Mouse (Mus musculus): ENCODE measurements around the gene 4921536K21Rik. TPM values are rescaled to one million over a fixed set of nuclear protein-coding genes. Genes with fewer than 3 reads are reported as not detected.

Gene 4921536K21Rik
- polyA plus RNA-seq (2017; shearing (Covaris generic)) = not detected

GRCm38 (mm10) chr11:3894406-3895281 is at the start of gene 4921536K21Rik, which contains the start of gene Dusp18:
Gene 4921536K21Rik, minus strand, starts transcription at chr11:3895098.
Gene Dusp18, plus strand, starts transcription at chr11:3895240.

GRCm38 (mm10) chr11:3931511-3932211 is 36.8 kb upstream of the 4921536K21Rik start, which contains the start of gene Tcn2:
Gene Tcn2, minus strand, starts transcription at chr11:3932159.

GRCm38 (mm10) chr11:3914109-3914840 is 19.4 kb upstream of the 4921536K21Rik start, which contains the start of gene Slc35e4:
Gene Slc35e4, minus strand, starts transcription at chr11:3914664.

GRCm38 (mm10) chr11:3863454-3864112 is 31.3 kb downstream of the 4921536K21Rik start, which contains the start of gene Osbp2:
Gene Osbp2, minus strand, starts transcription at chr11:3863903.

Other genes starting within 250 kb of the 4921536K21Rik start
- 10 to 100 TPM; 18.3 to 19.7 TPM for gene Morc2a, start 245.9 kb downstream of the 4921536K21Rik start, polyA plus RNA-seq (2017; shearing (Covaris generic))
- under 1 TPM; 0.19 to 0.39 TPM for gene Osbp2, start 31.2 kb downstream of the 4921536K21Rik start, polyA plus RNA-seq (2017; shearing (Covaris generic))
- under 1 TPM in 1 of 2 experiments, not detected in 1; 0.23 TPM for gene Dusp18, start 142 bp upstream of the 4921536K21Rik start, polyA plus RNA-seq (2017; shearing (Covaris generic))
- 1 to 10 TPM in 1 of 2 experiments, under 1 TPM in 1; 0.93 to 1.2 TPM for gene Slc35e4, start 19.6 kb upstream of the 4921536K21Rik start, polyA plus RNA-seq (2017; shearing (Covaris generic))
- 10 to 100 TPM; 13.6 to 34.9 TPM for gene Tcn2, start 37.1 kb upstream of the 4921536K21Rik start, polyA plus RNA-seq (2017; shearing (Covaris generic))
- 10 to 100 TPM; 65.1 to 85.9 TPM for gene Pes1, start 68.9 kb upstream of the 4921536K21Rik start, polyA plus RNA-seq (2017; shearing (Covaris generic))
- under 1 TPM in 1 of 2 experiments, not detected in 1; 0.16 TPM for gene 4930556J24Rik, start 81.7 kb upstream of the 4921536K21Rik start, polyA plus RNA-seq (2017; shearing (Covaris generic))
- gene Gal3st1, start 88.5 kb upstream of the 4921536K21Rik start, polyA plus RNA-seq (2017; shearing (Covaris generic)) = under 1 TPM in 1 of 2 experiments, not detected in 1; 0.36 TPM
- gene Sec14l4, start 136.4 kb upstream of the 4921536K21Rik start, polyA plus RNA-seq (2017; shearing (Covaris generic)) = under 1 TPM in 1 of 2 experiments, not detected in 1; 0.23 TPM
- not detected for gene Sec14l3, start 169.7 kb upstream of the 4921536K21Rik start, polyA plus RNA-seq (2017; shearing (Covaris generic))
- gene Mtfp1, start 200.3 kb upstream of the 4921536K21Rik start, polyA plus RNA-seq (2017; shearing (Covaris generic)) = 1 to 10 TPM; 1.6 to 2.1 TPM
- gene Sec14l2, start 228.3 kb upstream of the 4921536K21Rik start, polyA plus RNA-seq (2017; shearing (Covaris generic)) = 1 to 10 TPM in 1 of 2 experiments, under 1 TPM in 1; 0.64 to 1.6 TPM
- gene Rnf215, start 240.1 kb upstream of the 4921536K21Rik start, polyA plus RNA-seq (2017; shearing (Covaris generic)) = 10 to 100 TPM; 39.7 to 53.0 TPM